Mouse (Mus musculus): ENCODE results near the gene Spag16. TPM values are rescaled to one million over a fixed set of nuclear protein-coding genes. Genes with fewer than 3 reads are reported as not detected.

Spag16 gene
- total and polyA plus RNA-seq, 2 experiments from 2014 or later, result 2.5 to 4.7 TPM

GRCm38 (mm10) chr1:70082208-70082878, 255.6 kb downstream of the Spag16 start:
- no peaks in the 10 kb centered on the region for H3K4me1 ChIP-seq (ENCODE audit: insufficient read depth)
- no peak for DNase-seq
- H3K27me3 ChIP-seq (ENCODE audit: insufficient read depth, low read length), result no peaks in the 10 kb centered on the region

GRCm38 (mm10) chr1:70104683-70105082, 277.9 kb downstream of the Spag16 start:
- Histone ChIP-seq H3K4me2 (ENCODE audit: low read depth) (no peak overlapping the region), H3K36me3 (ENCODE audit: insufficient read depth) (no peaks in the 10 kb centered on the region), H3K9me3 (ENCODE audit: low read length) (no peaks in the 10 kb centered on the region), H3K4me3 (ENCODE audit: low read depth, low read length) (no peak overlapping the region), H3K4me1 (ENCODE audit: insufficient read depth) (no peaks in the 10 kb centered on the region), H3K27me3 (ENCODE audit: insufficient read depth, low read length) (no peaks in the 10 kb centered on the region), H3K9ac (no peak overlapping the region), H3K27ac (ENCODE audit: low read depth, low read length) (no peak overlapping the region)
- DNase-seq (no peak), ATAC-seq (no peak)
- 89% methylated on average over 8 of the region's 8 CpGs for WGBS
- TF ChIP-seq CTCF (IDR thresholded peaks at IDR 0.05; ENCODE audit: low read depth), result no peak

More at GRCm38 (mm10) chr1:70082208-70082878, 255.6 kb downstream of the Spag16 start:
- Histone ChIP-seq H3K9ac (no peak overlapping the region), H3K4me2 (ENCODE audit: low read depth) (no peak overlapping the region), H3K27ac (ENCODE audit: low read depth, low read length) (no peak overlapping the region), H3K4me3 (ENCODE audit: low read depth, low read length) (no peak overlapping the region), H3K36me3 (ENCODE audit: insufficient read depth) (no peaks in the 10 kb centered on the region), H3K9me3 (ENCODE audit: low read length) (no peaks in the 10 kb centered on the region)
- no peak for TF ChIP-seq CTCF (IDR thresholded peaks at IDR 0.05; ENCODE audit: low read depth)
- ATAC-seq, result no peak
- WGBS, result 56% methylated on average over 7 of the region's 7 CpGs

GRCm38 (mm10) chr1:70116212-70116982, 289.6 kb downstream of the Spag16 start:
- TF ChIP-seq CTCF (IDR thresholded peaks at IDR 0.05; ENCODE audit: low read depth), result no peak
- H3K27me3 ChIP-seq (ENCODE audit: insufficient read depth, low read length), result no peaks in the 10 kb centered on the region
- H3K9me3 ChIP-seq (ENCODE audit: low read length), result no peaks in the 10 kb centered on the region
- no peak overlapping the region for H3K4me3 ChIP-seq (ENCODE audit: low read depth, low read length)
- H3K4me2 ChIP-seq (ENCODE audit: low read depth), result no peak overlapping the region
- DNase-seq, result no peak
- no peak overlapping the region for H3K27ac ChIP-seq (ENCODE audit: low read depth, low read length)
- H3K4me1 ChIP-seq (ENCODE audit: insufficient read depth), result no peaks in the 10 kb centered on the region
- WGBS, result 80% methylated on average over 4 of the region's 4 CpGs
- no peak overlapping the region for H3K9ac ChIP-seq
- no peak for ATAC-seq
- no peaks in the 10 kb centered on the region for H3K36me3 ChIP-seq (ENCODE audit: insufficient read depth)

- no peak overlapping the region for H3K4me3 ChIP-seq (ENCODE audit: low read depth, low read length)
- peak; percentile 49 for TF ChIP-seq CTCF (IDR thresholded peaks at IDR 0.05; ENCODE audit: low read depth)
- no peaks in the 10 kb centered on the region for H3K4me1 ChIP-seq (ENCODE audit: insufficient read depth)
- ATAC-seq, result no peak
- no peak overlapping the region for H3K9ac ChIP-seq
- H3K27ac ChIP-seq (ENCODE audit: low read depth, low read length), result no peak overlapping the region
- H3K27me3 ChIP-seq (ENCODE audit: insufficient read depth, low read length), result no peaks in the 10 kb centered on the region
- 47% methylated on average over 2 of the region's 2 CpGs for WGBS
- no peaks in the 10 kb centered on the region for H3K36me3 ChIP-seq (ENCODE audit: insufficient read depth)
- no peak overlapping the region for H3K4me2 ChIP-seq (ENCODE audit: low read depth)
- no peaks in the 10 kb centered on the region for H3K9me3 ChIP-seq (ENCODE audit: low read length)
- peak; percentile 45 for DNase-seq
These were observed 301.3 kb downstream of the Spag16 start for GRCm38 (mm10) chr1:70128035-70128434.

- H3K27me3 ChIP-seq (ENCODE audit: insufficient read depth, low read length), result no peaks in the 10 kb centered on the region
- H3K4me2 ChIP-seq (ENCODE audit: low read depth), result no peak overlapping the region
- ATAC-seq (no peak), DNase-seq (no peak)
- H3K36me3 ChIP-seq (ENCODE audit: insufficient read depth), result no peaks in the 10 kb centered on the region
- H3K9ac ChIP-seq, result no peak overlapping the region
- H3K4me3 ChIP-seq (ENCODE audit: low read depth, low read length), result no peak overlapping the region
- TF ChIP-seq CTCF (IDR thresholded peaks at IDR 0.05; ENCODE audit: low read depth), result no peak
- no peaks in the 10 kb centered on the region for H3K4me1 ChIP-seq (ENCODE audit: insufficient read depth)
- H3K9me3 ChIP-seq (ENCODE audit: low read length), result no peaks in the 10 kb centered on the region
- 75% methylated on average over 2 of the region's 2 CpGs for WGBS
- H3K27ac ChIP-seq (ENCODE audit: low read depth, low read length), result no peak overlapping the region
These were observed 308.8 kb downstream of the Spag16 start for GRCm38 (mm10) chr1:70135547-70135946.

- Histone ChIP-seq H3K9ac (no peak overlapping the region), H3K4me2 (ENCODE audit: low read depth) (no peak overlapping the region), H3K27me3 (ENCODE audit: insufficient read depth, low read length) (no peaks in the 10 kb centered on the region), H3K27ac (ENCODE audit: low read depth, low read length) (no peak overlapping the region), H3K9me3 (ENCODE audit: low read length) (peaks cover 5% of the 10 kb centered on the region; the same call in 1 of the 2 replicates), H3K4me3 (ENCODE audit: low read depth, low read length) (no peak overlapping the region), H3K4me1 (ENCODE audit: insufficient read depth) (no peaks in the 10 kb centered on the region), H3K36me3 (ENCODE audit: insufficient read depth) (no peaks in the 10 kb centered on the region)
- no peak for TF ChIP-seq CTCF (IDR thresholded peaks at IDR 0.05; ENCODE audit: low read depth)
- DNase-seq (peak; percentile 8), ATAC-seq (no peak)
- 36% methylated on average over 3 of the region's 3 CpGs for WGBS
These were observed 338.8 kb downstream of the Spag16 start for GRCm38 (mm10) chr1:70165343-70166158.

Measured in forebrain, postnatal 0 days (tissue).